Mouse (Mus musculus) forebrain, embryonic 16.5 days (tissue): ENCODE results near the gene Naa25. TPM values are rescaled to one million over a fixed set of nuclear protein-coding genes. Genes with fewer than 3 reads are reported as not detected.
"Not testable (repeated sequence)": the region's sequence is repeated elsewhere in the genome, so short reads cannot be mapped to it uniquely, and the experiment has no call there.

Experiments used
- ATAC-seq: fragments of 200-750 bp; cut with Nextera tagmentation; 2 replicates; pipeline ENCODE4 v1.8.0; 2017; ENCODE audit warnings: mild to moderate bottlenecking, moderate library complexity
- H3K27ac ChIP-seq: fragments of 300-500 bp; sonication (generic); 2 replicates; pipeline ENCODE4 v1.5.1; 2014; ENCODE audit warnings: low read length, control low read depth
- H3K27me3 ChIP-seq: fragments of 300-500 bp; sonication (generic); replicated peaks from 2 replicates; pipeline ENCODE4 v1.6.1; 2014; ENCODE audit warnings: low read length; ENCODE audit not compliant: control insufficient read depth, insufficient read depth
- H3K36me3 ChIP-seq: fragments of 300-500 bp; sonication (generic); 2 replicates; pipeline ENCODE4 v1.6.1; 2014; ENCODE audit not compliant: control insufficient read depth, insufficient read depth
- H3K4me1 ChIP-seq: fragments of 300-500 bp; sonication (generic); replicated peaks from 2 replicates; pipeline ENCODE4 v1.6.1; 2014; ENCODE audit warnings: low read length; ENCODE audit not compliant: control insufficient read depth, insufficient read depth
- H3K4me2 ChIP-seq: fragments of 300-500 bp; sonication (generic); 2 replicates; pipeline ENCODE4 v1.6.1; 2014; ENCODE audit warnings: mild to moderate bottlenecking, low read length, control low read depth
- H3K4me3 ChIP-seq: fragments of 300-500 bp; sonication (generic); replicated peaks from 2 replicates; pipeline ENCODE4 v1.5.1; 2014; ENCODE audit warnings: mild to moderate bottlenecking, low read length, control low read depth
- H3K9ac ChIP-seq: fragments of 300-500 bp; sonication (generic); replicated peaks from 2 replicates; pipeline ENCODE4 v1.6.1; 2014; ENCODE audit warnings: low read depth, low read length, control low read depth
- H3K9me3 ChIP-seq: fragments of 300-500 bp; sonication (generic); 2 replicates; pipeline ENCODE4 v1.6.1; 2016; ENCODE audit warnings: low read length; ENCODE audit not compliant: control insufficient read depth
- WGBS: fragments of 180-500 bp; shearing (Covaris S2); extraction: QIAGEN DNeasy Blood & Tissue Kit; methylation state at CpG from one replicate; pipeline ENCODE4 v1.1.7; 2014; 5-methylcytosine and 5-hydroxymethylcytosine counted together
- polyA plus RNA-seq: library from polyadenylated mRNA; unstranded; fragments of >200 nt; fragmentation: Nextera tagmentation; extraction: Ambion mirVana; gene quantifications from 2 replicates; pipeline ENCODE4 v1.2.1, GENCODE M21; 2015

Naa25 gene
- 61.7 and 66.8 TPM in 2 replicates for polyA plus RNA-seq

GRCm38 (mm10) chr5:121397187-121398145 is at the start of gene Naa25:
Gene Naa25 (plus strand): TSS chr5:121397936.
- Histone ChIP-seq H3K4me1 (peaks cover 17% of the 10 kb centered on the region), H3K4me3 (peak within 1 kb of the TSS; percentile 85), H3K36me3 (no peaks in the 10 kb centered on the region), H3K9ac (peak within 1 kb of the TSS; percentile 81), H3K9me3 (no peaks in the 10 kb centered on the region), H3K4me2 (peak within 1 kb of the TSS; percentile 64), H3K27ac (peak within 1 kb of the TSS; percentile 77), H3K27me3 (no peaks in the 10 kb centered on the region)
- peak; percentile 98 for ATAC-seq
- 9% methylated on average over 53 of the region's 53 CpGs for WGBS

DNA sequence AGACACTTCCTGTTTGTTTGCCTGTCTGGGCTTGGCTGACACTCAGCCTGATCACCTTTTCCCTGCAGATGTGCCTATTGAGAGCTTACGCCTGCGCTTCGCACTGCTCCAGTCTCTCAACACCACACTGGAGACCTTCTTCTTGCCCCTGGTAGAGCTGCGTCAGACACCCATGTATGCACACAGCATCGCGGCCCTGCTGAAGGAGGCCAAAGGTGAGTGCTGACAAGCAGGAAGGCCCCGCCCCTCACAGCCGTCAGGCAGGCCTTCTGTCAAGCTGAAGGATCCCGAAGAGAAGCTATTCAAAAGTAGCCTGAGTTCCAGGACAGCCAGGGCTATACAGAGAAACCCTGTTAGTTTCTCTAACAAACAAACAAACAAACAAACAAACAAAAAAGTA is 38.5 kb upstream of the Naa25 start:
- Histone ChIP-seq H3K9ac (no peak overlapping the region), H3K27ac (no peak overlapping the region), H3K4me2 (no peak overlapping the region), H3K4me1 (no peaks in the 10 kb centered on the region), H3K9me3 (no peaks in the 10 kb centered on the region), H3K4me3 (no peak overlapping the region), H3K36me3 (peaks cover 57% of the 10 kb centered on the region), H3K27me3 (no peaks in the 10 kb centered on the region)
- no peak for ATAC-seq
- 80% methylated on average over 9 of the region's 9 CpGs for WGBS

GRCm38 (mm10) chr5:121361696-121362095 is 36.0 kb upstream of the Naa25 start:
- Histone ChIP-seq H3K4me2 (no peak overlapping the region), H3K9ac (no peak overlapping the region), H3K27ac (no peak overlapping the region), H3K4me3 (no peak overlapping the region), H3K4me1 (no peaks in the 10 kb centered on the region), H3K9me3 (no peaks in the 10 kb centered on the region), H3K36me3 (peaks cover 57% of the 10 kb centered on the region), H3K27me3 (no peaks in the 10 kb centered on the region)
- ATAC-seq, result no peak
- WGBS, result 91% methylated on average over 5 of the region's 5 CpGs

GRCm38 (mm10) chr5:121363441-121363840 is 34.3 kb upstream of the Naa25 start:
- H3K36me3 ChIP-seq, result peaks cover 59% of the 10 kb centered on the region
- no peaks in the 10 kb centered on the region for H3K9me3 ChIP-seq
- no peak for ATAC-seq
- H3K4me2 ChIP-seq, result no peak overlapping the region
- H3K27me3 ChIP-seq, result no peaks in the 10 kb centered on the region
- no peak overlapping the region for H3K4me3 ChIP-seq
- no peaks in the 10 kb centered on the region for H3K4me1 ChIP-seq
- H3K9ac ChIP-seq, result no peak overlapping the region
- WGBS, result 89% methylated on average over 7 of the region's 7 CpGs
- H3K27ac ChIP-seq, result no peak overlapping the region

DNA sequence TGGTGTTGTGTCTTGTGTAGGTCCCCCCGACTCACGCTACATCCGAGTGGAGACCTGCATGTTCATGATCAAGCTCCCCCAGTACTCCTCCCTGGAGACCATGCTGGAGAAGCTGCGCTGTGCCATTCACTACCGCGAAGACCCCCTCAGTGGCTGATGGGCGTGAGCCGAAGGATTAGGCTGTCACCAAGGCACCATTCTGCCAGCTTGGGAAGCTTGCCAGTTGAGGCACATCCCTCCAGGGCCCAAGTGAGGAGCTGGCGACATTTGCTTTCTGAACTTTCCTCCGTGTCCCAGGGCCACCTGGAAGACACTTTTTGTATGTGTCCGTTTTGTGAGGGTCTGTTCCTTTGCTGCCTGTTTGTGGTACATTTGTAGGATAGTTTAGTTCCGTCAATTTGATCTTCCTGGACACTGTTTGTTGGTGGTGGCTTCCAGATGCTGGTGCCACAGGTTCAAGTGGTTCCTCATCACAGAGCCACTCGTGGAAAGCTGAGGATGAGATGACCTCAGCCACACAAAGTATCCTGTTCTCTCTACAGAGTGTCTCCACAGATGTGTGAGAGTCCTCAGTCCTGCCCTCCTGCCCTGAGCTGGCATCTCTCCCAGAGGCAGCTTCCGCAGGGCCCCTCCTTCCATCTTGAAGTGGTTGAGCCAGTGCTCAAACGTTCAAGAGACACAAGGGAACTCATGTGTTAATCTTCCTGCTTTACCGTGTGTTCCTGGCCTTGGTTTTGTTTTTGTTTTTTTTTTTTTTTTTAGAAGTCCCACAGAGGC is 31.1 kb upstream of the Naa25 start:
- ATAC-seq, result no peak
- H3K27me3 ChIP-seq, result no peaks in the 10 kb centered on the region
- H3K9ac ChIP-seq, result no peak overlapping the region
- WGBS, result 70% methylated on average over 16 of the region's 16 CpGs
- H3K4me1 ChIP-seq, result no peaks in the 10 kb centered on the region
- no peaks in the 10 kb centered on the region for H3K9me3 ChIP-seq
- H3K36me3 ChIP-seq, result peaks cover 41% of the 10 kb centered on the region
- H3K27ac ChIP-seq, result no peak overlapping the region
- no peak overlapping the region for H3K4me2 ChIP-seq
- no peak overlapping the region for H3K4me3 ChIP-seq

DNA sequence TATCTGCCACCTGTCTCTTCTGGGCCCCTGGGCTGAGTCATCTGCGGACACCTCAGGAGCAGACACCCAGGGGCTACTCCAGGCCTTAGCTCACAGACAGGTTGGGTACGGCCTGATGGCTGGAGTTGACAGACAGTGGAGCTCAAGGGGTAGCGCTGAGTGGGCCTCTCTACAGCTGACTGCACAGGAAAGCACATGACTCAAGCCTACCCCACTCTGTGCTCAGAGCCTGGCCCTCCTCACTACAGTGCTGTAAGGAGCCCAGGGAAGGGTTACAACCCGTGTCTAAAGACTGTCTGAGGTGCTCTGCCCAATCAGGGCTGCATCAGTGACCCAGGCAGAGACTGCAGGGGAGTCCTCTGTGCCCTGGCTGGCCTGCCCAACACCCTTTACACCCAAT is 30.5 kb upstream of the Naa25 start:
- H3K9ac ChIP-seq, result no peak overlapping the region
- H3K27ac ChIP-seq, result no peak overlapping the region
- H3K4me3 ChIP-seq, result no peak overlapping the region
- H3K9me3 ChIP-seq, result no peaks in the 10 kb centered on the region
- no peaks in the 10 kb centered on the region for H3K4me1 ChIP-seq
- H3K36me3 ChIP-seq, result peaks cover 36% of the 10 kb centered on the region
- no peak overlapping the region for H3K4me2 ChIP-seq
- no peaks in the 10 kb centered on the region for H3K27me3 ChIP-seq
- 90% methylated on average over 4 of the region's 4 CpGs for WGBS
- ATAC-seq, result no peak

- Histone ChIP-seq H3K9ac (no peak overlapping the region), H3K27me3 (no peaks in the 10 kb centered on the region), H3K9me3 (no peaks in the 10 kb centered on the region), H3K4me3 (no peak overlapping the region), H3K4me1 (no peaks in the 10 kb centered on the region), H3K36me3 (peaks cover 40% of the 10 kb centered on the region), H3K27ac (no peak overlapping the region), H3K4me2 (no peak overlapping the region)
- no peak for ATAC-seq
- WGBS, result 86% methylated on average over 6 of the region's 6 CpGs
Measured at GRCm38 (mm10) chr5:121371712-121372111, 26.0 kb upstream of the Naa25 start.

DNA sequence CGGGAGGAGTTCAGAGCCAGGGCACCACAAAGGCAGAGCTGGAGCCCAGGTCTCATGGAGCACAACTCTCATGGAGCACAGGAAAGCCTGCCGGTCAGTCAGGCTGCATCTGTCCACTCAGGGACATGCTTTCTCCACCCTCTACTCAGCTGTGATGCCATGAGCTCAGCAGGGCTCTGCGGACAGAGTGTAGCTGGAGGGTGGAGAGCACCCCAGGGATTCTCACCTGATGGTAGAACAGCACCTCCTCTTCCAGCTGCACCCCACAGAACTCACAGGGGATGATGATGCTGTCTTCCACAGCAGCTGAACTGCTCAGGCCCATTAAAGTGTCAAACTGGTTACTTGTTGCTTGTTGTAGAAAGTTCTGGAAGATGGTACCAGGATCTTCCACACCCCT is 22.9 kb upstream of the Naa25 start:
- Histone ChIP-seq H3K9ac (no peak overlapping the region), H3K4me1 (no peaks in the 10 kb centered on the region), H3K4me3 (no peak overlapping the region), H3K9me3 (no peaks in the 10 kb centered on the region), H3K36me3 (peaks cover 49% of the 10 kb centered on the region), H3K27me3 (no peaks in the 10 kb centered on the region), H3K4me2 (no peak overlapping the region), H3K27ac (no peak overlapping the region)
- 97% methylated on average over 3 of the region's 3 CpGs for WGBS
- ATAC-seq, result no peak

DNA sequence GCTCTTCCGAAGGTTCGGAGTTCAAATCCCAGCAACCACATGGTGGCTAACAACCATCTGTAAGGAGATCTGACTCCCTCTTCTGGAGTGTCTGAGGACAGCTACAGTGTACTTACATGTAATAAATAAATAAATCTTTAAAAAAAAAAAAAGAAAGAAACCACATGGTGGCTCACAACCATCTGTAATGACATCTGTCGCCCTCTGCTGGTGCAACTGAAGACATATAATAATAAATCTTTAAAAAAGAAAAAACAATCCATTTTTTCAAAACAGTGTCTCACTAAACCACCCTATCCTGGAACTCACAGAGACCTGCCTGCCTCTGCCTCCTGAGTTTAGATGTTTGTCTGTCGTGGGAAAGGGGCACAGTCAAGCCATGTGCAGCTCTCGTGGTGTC is 20.8 kb upstream of the Naa25 start:
- 88% methylated on average over 5 of the region's 5 CpGs for WGBS
- H3K27ac ChIP-seq, H3K27me3 ChIP-seq, H3K4me3 ChIP-seq, H3K4me2 ChIP-seq, ATAC-seq, H3K9me3 ChIP-seq, H3K9ac ChIP-seq, H3K4me1 ChIP-seq: not testable (repeated sequence)
- peaks cover 59% of the 10 kb centered on the region for H3K36me3 ChIP-seq
